Mouse (Mus musculus): ENCODE measurements around the gene Slc25a45. TPM values are rescaled to one million over a fixed set of nuclear protein-coding genes. Genes with fewer than 3 reads are reported as not detected.

The Slc25a45 gene
- total and polyA plus RNA-seq, 2 experiments from 2014 or later = 1.8 to 6.0 TPM

DNA sequence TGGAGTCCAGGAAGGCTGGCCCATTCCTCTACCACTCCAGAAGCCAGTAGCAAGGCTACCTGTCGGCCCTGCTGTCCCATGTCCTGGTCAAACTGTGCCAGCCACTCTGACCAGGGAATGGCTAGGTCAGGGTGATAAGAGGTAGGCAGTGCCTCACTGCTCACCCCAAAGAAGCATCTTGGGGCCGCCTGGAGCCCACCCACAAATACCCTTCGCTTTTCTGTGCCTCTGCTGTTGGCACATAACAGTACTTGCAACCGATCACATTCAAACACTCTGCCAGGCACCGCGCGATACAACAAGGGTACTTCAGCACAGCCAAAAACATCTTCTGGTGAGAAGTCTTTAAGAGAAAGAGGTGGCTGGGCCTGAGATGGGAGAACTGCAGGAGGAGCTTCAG, 14.7 kb downstream of the Slc25a45 start:
- Histone ChIP-seq H3K9me3 (ENCODE audit: low read length) (no peaks in the 10 kb centered on the region), H3K27ac (no peak overlapping the region), H3K9ac (replicated peaks; ENCODE audit: low read length) (no peak overlapping the region), H3K4me2 (ENCODE audit: low read depth, low read length) (no peak overlapping the region), H3K36me3 (ENCODE audit: insufficient read depth, low read length) (peaks cover 14% of the 10 kb centered on the region), H3K27me3 (ENCODE audit: insufficient read depth, low read length) (no peaks in the 10 kb centered on the region), H3K4me1 (ENCODE audit: insufficient read depth, low read length) (peaks cover 9% of the 10 kb centered on the region), H3K4me3 (ENCODE audit: low read length) (no peak overlapping the region)
- no peak for DNase-seq (ENCODE audit: low spot score)
- WGBS = 92% methylated on average over 7 of the region's 7 CpGs
- no peak for ATAC-seq
- no peak for TF ChIP-seq CTCF (IDR thresholded peaks at IDR 0.05; ENCODE audit: low read depth)

DNA sequence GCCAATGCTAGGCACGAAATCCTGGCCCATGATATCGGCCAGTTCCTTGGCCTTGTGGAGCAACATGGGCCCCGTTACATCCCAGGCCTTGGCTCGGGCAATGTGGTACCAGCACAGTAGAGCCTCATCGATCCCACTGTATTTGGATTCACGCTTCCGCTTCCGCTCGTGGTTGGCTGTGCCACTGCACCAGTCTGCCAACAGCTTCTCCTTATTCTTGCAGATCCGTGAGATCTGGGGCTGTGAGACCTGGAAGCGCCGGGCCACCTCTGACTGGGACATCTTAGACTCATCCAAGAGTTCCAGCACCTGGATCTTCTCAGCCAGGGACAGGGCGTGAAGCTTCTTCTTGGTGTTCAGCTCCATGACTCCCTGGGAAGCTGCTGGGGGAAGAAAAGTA, 15.1 kb downstream of the Slc25a45 start:
- no peak for DNase-seq (ENCODE audit: low spot score)
- H3K4me3 ChIP-seq (ENCODE audit: low read length) = peak overlapping the region; percentile 58
- 74% methylated on average over 13 of the region's 13 CpGs for WGBS
- H3K4me2 ChIP-seq (ENCODE audit: low read depth, low read length) = peak overlapping the region; percentile 71
- 0 out of 2 replicates have a peak overlapping the region, but pooled peaks have one; percentile 77 for H3K27ac ChIP-seq
- H3K9ac ChIP-seq (replicated peaks; ENCODE audit: low read length) = peak overlapping the region; percentile 80
- H3K4me1 ChIP-seq (ENCODE audit: insufficient read depth, low read length) = peaks cover 9% of the 10 kb centered on the region
- H3K27me3 ChIP-seq (ENCODE audit: insufficient read depth, low read length) = no peaks in the 10 kb centered on the region
- ATAC-seq = no peak
- H3K9me3 ChIP-seq (ENCODE audit: low read length) = no peaks in the 10 kb centered on the region
- TF ChIP-seq CTCF (IDR thresholded peaks at IDR 0.05; ENCODE audit: low read depth) = no peak
- H3K36me3 ChIP-seq (ENCODE audit: insufficient read depth, low read length) = peaks cover 14% of the 10 kb centered on the region

DNA sequence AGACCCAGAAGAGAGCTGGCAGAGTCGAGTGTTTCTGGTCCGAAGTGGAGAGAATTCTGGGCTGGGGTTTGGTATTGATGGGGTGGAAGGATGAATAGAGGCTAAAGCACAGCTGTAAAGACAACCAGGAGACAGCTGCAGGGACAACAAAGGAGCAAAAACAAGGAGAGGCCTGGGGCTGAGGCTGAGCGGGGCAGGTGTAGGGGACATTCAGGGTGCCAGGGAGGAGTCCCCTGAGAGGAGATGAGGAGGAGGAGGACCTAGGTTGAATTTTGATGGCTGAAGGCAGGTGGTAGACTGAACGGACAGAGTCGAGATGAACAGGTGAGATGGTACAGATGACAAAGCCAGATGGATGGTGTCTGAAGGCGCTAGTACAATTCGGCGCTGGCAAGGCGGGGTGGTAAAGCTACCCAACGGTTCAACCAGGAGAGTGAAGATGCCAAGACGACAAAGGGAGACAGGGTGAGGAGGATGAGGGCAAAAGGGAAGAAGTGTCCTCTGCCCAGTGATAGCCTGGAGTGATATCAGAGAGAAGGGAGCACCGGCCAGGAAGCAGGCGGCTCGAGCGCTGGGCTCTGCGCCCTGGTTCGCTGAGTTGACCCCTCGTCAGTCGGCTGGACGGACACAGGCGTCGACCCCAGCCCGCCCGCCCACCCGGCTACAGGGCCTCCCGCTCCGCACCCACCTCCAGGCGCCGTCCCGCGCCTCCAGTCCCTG, 15.8 kb downstream of the Slc25a45 start:
- TF ChIP-seq CTCF (IDR thresholded peaks at IDR 0.05; ENCODE audit: low read depth) = no peak
- Histone ChIP-seq H3K4me1 (ENCODE audit: insufficient read depth, low read length) (peaks cover 9% of the 10 kb centered on the region), H3K27ac (peak overlapping the region; percentile 77), H3K9me3 (ENCODE audit: low read length) (no peaks in the 10 kb centered on the region), H3K4me2 (ENCODE audit: low read depth, low read length) (peak overlapping the region; percentile 71), H3K9ac (replicated peaks; ENCODE audit: low read length) (peak overlapping the region; percentile 80), H3K4me3 (ENCODE audit: low read length) (peak overlapping the region; percentile 58), H3K36me3 (ENCODE audit: insufficient read depth, low read length) (peaks cover 18% of the 10 kb centered on the region), H3K27me3 (ENCODE audit: insufficient read depth, low read length) (no peaks in the 10 kb centered on the region)
- WGBS = 5% methylated on average over 23 of the region's 31 CpGs
- DNase-seq (ENCODE audit: low spot score) (no peak), ATAC-seq (no peak)

DNA sequence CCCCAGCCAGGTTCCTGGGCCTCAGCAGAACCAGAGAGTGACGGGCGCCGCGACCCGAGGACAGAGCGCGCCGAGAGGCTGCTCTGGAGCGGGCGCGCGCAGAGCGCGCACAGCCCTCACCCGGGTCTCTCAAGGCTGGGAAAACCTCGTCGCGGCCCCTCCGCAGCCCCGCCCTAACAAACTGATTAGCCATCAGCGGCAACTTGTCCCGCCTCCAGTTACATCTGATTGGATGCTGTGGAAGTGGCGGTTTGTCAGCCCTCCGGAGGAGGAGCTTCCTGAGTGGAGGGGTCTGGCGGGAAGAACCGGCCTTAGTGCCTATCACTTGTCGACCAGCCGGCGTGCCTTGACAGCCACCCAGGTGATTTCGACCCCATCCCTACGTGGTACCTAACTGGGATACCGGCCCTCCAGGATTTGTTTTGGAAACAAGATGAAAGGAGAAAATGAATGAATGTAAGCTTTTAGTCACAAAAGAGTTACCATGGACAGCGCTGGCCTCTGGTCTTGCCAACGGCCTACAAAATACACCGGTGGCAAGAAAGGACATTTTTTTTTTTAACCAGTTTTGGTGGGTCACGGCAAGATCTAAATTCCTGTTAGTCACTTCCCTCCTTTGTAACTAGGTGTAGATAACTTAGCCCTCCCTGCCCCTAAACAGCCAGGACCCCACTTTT, 16.5 kb downstream of the Slc25a45 start, which contains the start of gene Tigd3:
TSS of gene Tigd3 (minus strand) at position 148 of the 677 bp plus-strand sequence.
- peak; percentile 99 for ATAC-seq
- Histone ChIP-seq H3K4me1 (ENCODE audit: insufficient read depth, low read length) (peaks cover 9% of the 10 kb centered on the region), H3K27ac (peak within 1 kb of the TSS; percentile 77), H3K9ac (replicated peaks; ENCODE audit: low read length) (peak within 1 kb of the TSS; percentile 80), H3K36me3 (ENCODE audit: insufficient read depth, low read length) (peaks cover 19% of the 10 kb centered on the region), H3K27me3 (ENCODE audit: insufficient read depth, low read length) (no peaks in the 10 kb centered on the region), H3K4me2 (ENCODE audit: low read depth, low read length) (peak within 1 kb of the TSS; percentile 71), H3K4me3 (ENCODE audit: low read length) (peak within 1 kb of the TSS; percentile 58), H3K9me3 (ENCODE audit: low read length) (no peaks in the 10 kb centered on the region)
- TF ChIP-seq CTCF (IDR thresholded peaks at IDR 0.05; ENCODE audit: low read depth) = no peak
- 3% methylated on average over 36 of the region's 36 CpGs for WGBS
- DNase-seq (ENCODE audit: low spot score) = peak; percentile 98

DNA sequence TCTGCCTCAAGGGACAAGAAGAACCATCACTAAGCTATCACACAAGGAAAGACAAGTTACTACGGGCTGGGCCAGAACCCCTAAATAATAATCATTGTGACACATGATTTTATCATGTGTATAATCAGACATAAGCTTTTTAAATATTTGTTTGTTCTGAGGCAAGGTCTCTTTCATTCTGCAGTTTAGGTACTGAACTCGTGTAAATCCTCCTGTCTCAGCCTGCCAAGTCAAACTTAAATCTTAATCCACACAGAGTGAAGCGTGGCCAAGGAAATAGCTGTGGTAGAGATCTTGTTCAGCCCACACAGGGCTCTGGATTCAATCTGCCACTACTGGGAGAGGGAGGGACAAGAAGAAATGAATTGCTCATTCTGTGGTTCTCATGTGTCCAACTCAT, 29.7 kb downstream of the Slc25a45 start:
- no peaks in the 10 kb centered on the region for H3K9me3 ChIP-seq (ENCODE audit: low read length)
- H3K4me1 ChIP-seq (ENCODE audit: insufficient read depth, low read length) = peaks cover 12% of the 10 kb centered on the region; the same call in 1 of the 2 replicates
- H3K27ac ChIP-seq = no peak overlapping the region
- peaks cover 46% of the 10 kb centered on the region for H3K36me3 ChIP-seq (ENCODE audit: insufficient read depth, low read length)
- DNase-seq (ENCODE audit: low spot score) (no peak), ATAC-seq (no peak)
- H3K4me2 ChIP-seq (ENCODE audit: low read depth, low read length) = no peak overlapping the region
- H3K27me3 ChIP-seq (ENCODE audit: insufficient read depth, low read length) = no peaks in the 10 kb centered on the region
- no peak for TF ChIP-seq CTCF (IDR thresholded peaks at IDR 0.05; ENCODE audit: low read depth)
- no peak overlapping the region for H3K9ac ChIP-seq (replicated peaks; ENCODE audit: low read length)
- no peak overlapping the region for H3K4me3 ChIP-seq (ENCODE audit: low read length)
- 87% methylated on average over 3 of the region's 3 CpGs for WGBS

DNA sequence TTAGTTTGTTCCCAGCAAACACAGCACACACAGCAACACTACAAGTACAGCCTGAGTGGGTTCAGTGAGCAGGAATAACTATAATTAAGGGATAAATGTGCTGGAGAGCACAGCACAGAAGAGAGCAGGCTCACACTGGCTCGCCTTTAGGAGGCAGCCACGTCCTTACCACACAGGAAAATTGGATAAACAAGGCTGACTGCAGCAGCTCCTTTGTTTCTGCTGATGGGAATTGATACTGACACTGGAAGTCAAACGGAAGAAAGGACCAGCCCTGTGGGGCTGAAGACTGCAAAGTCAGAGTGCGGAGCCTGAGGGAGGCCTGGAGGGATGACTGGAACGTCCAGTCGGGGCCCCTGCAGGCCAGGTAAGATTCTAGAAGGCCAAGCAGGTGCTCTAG, 32.6 kb downstream of the Slc25a45 start:
- H3K27ac ChIP-seq = peak overlapping the region; percentile 55
- DNase-seq (ENCODE audit: low spot score) = peak; percentile 56
- peaks cover 17% of the 10 kb centered on the region; the same call in 1 of the 2 replicates for H3K36me3 ChIP-seq (ENCODE audit: insufficient read depth, low read length)
- H3K27me3 ChIP-seq (ENCODE audit: insufficient read depth, low read length) = no peaks in the 10 kb centered on the region
- 28% methylated on average over 6 of the region's 6 CpGs for WGBS
- peak overlapping the region; percentile 97 for H3K4me3 ChIP-seq (ENCODE audit: low read length)
- H3K9ac ChIP-seq (replicated peaks; ENCODE audit: low read length) = peak overlapping the region; percentile 94
- ATAC-seq = no peak
- H3K9me3 ChIP-seq (ENCODE audit: low read length) = no peaks in the 10 kb centered on the region
- peak overlapping the region; percentile 69 for H3K4me2 ChIP-seq (ENCODE audit: low read depth, low read length)
- H3K4me1 ChIP-seq (ENCODE audit: insufficient read depth, low read length) = peaks cover 19% of the 10 kb centered on the region
- TF ChIP-seq CTCF (IDR thresholded peaks at IDR 0.05; ENCODE audit: low read depth) = 0 out of 2 replicates have a peak, but pooled peaks have one; percentile 6

All from hindbrain, postnatal 0 days (tissue).